Mouse (Mus musculus): ENCODE results near the gene Map3k1. TPM values are rescaled to one million over a fixed set of nuclear protein-coding genes. Genes with fewer than 3 reads are reported as not detected.
A peak's percentile ranks its signal among the peaks of the same experiment; 100 is the strongest.

The Map3k1 gene
- polyA plus RNA-seq, 1 experiment from 2014 or later: 17.7 TPM

- no peaks in the 10 kb centered on the region for H3K36me3 ChIP-seq (ENCODE audit: control insufficient read depth, insufficient read depth, low read length)
- ATAC-seq (ENCODE audit: low read depth) (peak; percentile 18; the same call in 1 of the 2 replicates), DNase-seq (ENCODE audit: low spot score) (peak; percentile 70)
- H3K9ac ChIP-seq (ENCODE audit: low read depth, low read length): no peak overlapping the region
- WGBS: 40% methylated on average over 11 of the region's 11 CpGs
- H3K27ac ChIP-seq (replicated peaks; ENCODE audit: low read depth, low read length): no peak overlapping the region
- H3K4me3 ChIP-seq (ENCODE audit: low read depth, low read length): no peak overlapping the region
- no peaks in the 10 kb centered on the region for H3K9me3 ChIP-seq (ENCODE audit: control insufficient read depth, low read length)
- no peaks in the 10 kb centered on the region for H3K27me3 ChIP-seq (replicated peaks; ENCODE audit: control insufficient read depth, insufficient read depth, low read length)
- peak overlapping the region; percentile 8; the same call in 1 of the 2 replicates for H3K4me2 ChIP-seq (ENCODE audit: low read depth, low read length)
- H3K4me1 ChIP-seq (ENCODE audit: control insufficient read depth, insufficient read depth, low read length): no peaks in the 10 kb centered on the region
Measured at GRCm38 (mm10) chr13:111834613-111835012, 25.8 kb upstream of the Map3k1 start.

- H3K27ac ChIP-seq (replicated peaks; ENCODE audit: low read depth, low read length): no peak overlapping the region
Measured at GRCm38 (mm10) chr13:111829473-111829872, 20.7 kb upstream of the Map3k1 start.

GRCm38 (mm10) chr13:111827481-111827880, 18.7 kb upstream of the Map3k1 start:
- ATAC-seq (ENCODE audit: low read depth): no peak
- no peak overlapping the region for H3K27ac ChIP-seq (replicated peaks; ENCODE audit: low read depth, low read length)
- H3K4me3 ChIP-seq (ENCODE audit: low read depth, low read length): no peak overlapping the region
- H3K9ac ChIP-seq (ENCODE audit: low read depth, low read length): no peak overlapping the region
- no peaks in the 10 kb centered on the region for H3K27me3 ChIP-seq (replicated peaks; ENCODE audit: control insufficient read depth, insufficient read depth, low read length)
- no peaks in the 10 kb centered on the region for H3K4me1 ChIP-seq (ENCODE audit: control insufficient read depth, insufficient read depth, low read length)
- H3K36me3 ChIP-seq (ENCODE audit: control insufficient read depth, insufficient read depth, low read length): no peaks in the 10 kb centered on the region
- H3K9me3 ChIP-seq (ENCODE audit: control insufficient read depth, low read length): no peaks in the 10 kb centered on the region
- DNase-seq (ENCODE audit: low spot score): no peak
- no peak overlapping the region for H3K4me2 ChIP-seq (ENCODE audit: low read depth, low read length)
- WGBS: 69% methylated on average over 4 of the region's 4 CpGs

More at GRCm38 (mm10) chr13:111829473-111829872, 20.7 kb upstream of the Map3k1 start:
- DNase-seq (ENCODE audit: low spot score): no peak
- no peaks in the 10 kb centered on the region for H3K27me3 ChIP-seq (replicated peaks; ENCODE audit: control insufficient read depth, insufficient read depth, low read length)
- no peaks in the 10 kb centered on the region for H3K4me1 ChIP-seq (ENCODE audit: control insufficient read depth, insufficient read depth, low read length)
- no peaks in the 10 kb centered on the region for H3K36me3 ChIP-seq (ENCODE audit: control insufficient read depth, insufficient read depth, low read length)
- ATAC-seq (ENCODE audit: low read depth): no peak
- H3K9ac ChIP-seq (ENCODE audit: low read depth, low read length): no peak overlapping the region
- 38% methylated on average over 2 of the region's 2 CpGs for WGBS
- H3K4me3 ChIP-seq (ENCODE audit: low read depth, low read length): no peak overlapping the region
- H3K9me3 ChIP-seq (ENCODE audit: control insufficient read depth, low read length): no peaks in the 10 kb centered on the region
- no peak overlapping the region for H3K4me2 ChIP-seq (ENCODE audit: low read depth, low read length)

GRCm38 (mm10) chr13:111824178-111824577, 15.4 kb upstream of the Map3k1 start:
- DNase-seq (ENCODE audit: low spot score): no peak
- H3K27ac ChIP-seq (replicated peaks; ENCODE audit: low read depth, low read length): no peak overlapping the region
- ATAC-seq (ENCODE audit: low read depth): no peak
- no peaks in the 10 kb centered on the region for H3K9me3 ChIP-seq (ENCODE audit: control insufficient read depth, low read length)
- WGBS: 63% methylated on average over 4 of the region's 4 CpGs
- no peaks in the 10 kb centered on the region for H3K36me3 ChIP-seq (ENCODE audit: control insufficient read depth, insufficient read depth, low read length)
- no peak overlapping the region for H3K9ac ChIP-seq (ENCODE audit: low read depth, low read length)
- H3K4me1 ChIP-seq (ENCODE audit: control insufficient read depth, insufficient read depth, low read length): no peaks in the 10 kb centered on the region
- no peaks in the 10 kb centered on the region for H3K27me3 ChIP-seq (replicated peaks; ENCODE audit: control insufficient read depth, insufficient read depth, low read length)
- H3K4me2 ChIP-seq (ENCODE audit: low read depth, low read length): no peak overlapping the region
- H3K4me3 ChIP-seq (ENCODE audit: low read depth, low read length): no peak overlapping the region

- DNase-seq (ENCODE audit: low spot score) (no peak), ATAC-seq (ENCODE audit: low read depth) (no peak)
- Histone ChIP-seq H3K4me2 (ENCODE audit: low read depth, low read length) (no peak overlapping the region), H3K27me3 (replicated peaks; ENCODE audit: control insufficient read depth, insufficient read depth, low read length) (no peaks in the 10 kb centered on the region), H3K4me3 (ENCODE audit: low read depth, low read length) (no peak overlapping the region), H3K9me3 (ENCODE audit: control insufficient read depth, low read length) (no peaks in the 10 kb centered on the region), H3K27ac (replicated peaks; ENCODE audit: low read depth, low read length) (no peak overlapping the region), H3K9ac (ENCODE audit: low read depth, low read length) (no peak overlapping the region), H3K36me3 (ENCODE audit: control insufficient read depth, insufficient read depth, low read length) (no peaks in the 10 kb centered on the region), H3K4me1 (ENCODE audit: control insufficient read depth, insufficient read depth, low read length) (no peaks in the 10 kb centered on the region)
- WGBS: 85% methylated on average over 7 of the region's 7 CpGs
Measured at GRCm38 (mm10) chr13:111821727-111822375, 13.1 kb upstream of the Map3k1 start.

- DNase-seq (ENCODE audit: low spot score) (no peak), ATAC-seq (ENCODE audit: low read depth) (no peak)
- WGBS: 80% methylated on average over 9 of the region's 9 CpGs
- H3K4me3 ChIP-seq (ENCODE audit: low read depth, low read length): no peak overlapping the region
- H3K4me1 ChIP-seq (ENCODE audit: control insufficient read depth, insufficient read depth, low read length): no peaks in the 10 kb centered on the region
- no peaks in the 10 kb centered on the region for H3K27me3 ChIP-seq (replicated peaks; ENCODE audit: control insufficient read depth, insufficient read depth, low read length)
- H3K9ac ChIP-seq (ENCODE audit: low read depth, low read length): no peak overlapping the region
- H3K4me2 ChIP-seq (ENCODE audit: low read depth, low read length): no peak overlapping the region
- no peaks in the 10 kb centered on the region for H3K36me3 ChIP-seq (ENCODE audit: control insufficient read depth, insufficient read depth, low read length)
- 0 out of 2 replicates have a peak, but pooled peaks cover 3% of the 10 kb centered on the region for H3K9me3 ChIP-seq (ENCODE audit: control insufficient read depth, low read length)
- no peak overlapping the region for H3K27ac ChIP-seq (replicated peaks; ENCODE audit: low read depth, low read length)
Measured at GRCm38 (mm10) chr13:111819618-111820385, 11.0 kb upstream of the Map3k1 start.

- Histone ChIP-seq H3K27ac (replicated peaks; ENCODE audit: low read depth, low read length) (no peak overlapping the region), H3K9ac (ENCODE audit: low read depth, low read length) (no peak overlapping the region), H3K9me3 (ENCODE audit: control insufficient read depth, low read length) (0 out of 2 replicates have a peak, but pooled peaks cover 3% of the 10 kb centered on the region), H3K4me1 (ENCODE audit: control insufficient read depth, insufficient read depth, low read length) (no peaks in the 10 kb centered on the region), H3K27me3 (replicated peaks; ENCODE audit: control insufficient read depth, insufficient read depth, low read length) (no peaks in the 10 kb centered on the region), H3K4me2 (ENCODE audit: low read depth, low read length) (no peak overlapping the region), H3K36me3 (ENCODE audit: control insufficient read depth, insufficient read depth, low read length) (no peaks in the 10 kb centered on the region), H3K4me3 (ENCODE audit: low read depth, low read length) (no peak overlapping the region)
- ATAC-seq (ENCODE audit: low read depth): no peak
- DNase-seq (ENCODE audit: low spot score): no peak
- 86% methylated on average over 4 of the region's 4 CpGs for WGBS
Measured at GRCm38 (mm10) chr13:111819106-111819505, 10.3 kb upstream of the Map3k1 start.

- no peak for ATAC-seq (ENCODE audit: low read depth)
- Histone ChIP-seq H3K27ac (replicated peaks; ENCODE audit: low read depth, low read length) (no peak overlapping the region), H3K9me3 (ENCODE audit: control insufficient read depth, low read length) (0 out of 2 replicates have a peak, but pooled peaks cover 3% of the 10 kb centered on the region), H3K36me3 (ENCODE audit: control insufficient read depth, insufficient read depth, low read length) (no peaks in the 10 kb centered on the region), H3K27me3 (replicated peaks; ENCODE audit: control insufficient read depth, insufficient read depth, low read length) (no peaks in the 10 kb centered on the region), H3K4me3 (ENCODE audit: low read depth, low read length) (no peak overlapping the region), H3K4me2 (ENCODE audit: low read depth, low read length) (no peak overlapping the region), H3K9ac (ENCODE audit: low read depth, low read length) (no peak overlapping the region), H3K4me1 (ENCODE audit: control insufficient read depth, insufficient read depth, low read length) (no peaks in the 10 kb centered on the region)
- no peak for DNase-seq (ENCODE audit: low spot score)
- WGBS: 84% methylated on average over 15 of the region's 15 CpGs
Measured at GRCm38 (mm10) chr13:111818216-111818903, 9.6 kb upstream of the Map3k1 start.
